Mouse (Mus musculus) kidney, postnatal 25 days (tissue): ENCODE data around the gene Cpne5.
"Not testable (repeated sequence)": the region's sequence is repeated elsewhere in the genome, so short reads cannot be mapped to it uniquely, and the experiment has no call there.

ENCODE experiments used
- DNase-seq, 2 experiments: peaks; one replicate each; pipeline ENCODE4 v3.0.0; 2021; ENCODE audit warnings: mixed read lengths in 2 of 2

Cpne5 gene

DNA sequence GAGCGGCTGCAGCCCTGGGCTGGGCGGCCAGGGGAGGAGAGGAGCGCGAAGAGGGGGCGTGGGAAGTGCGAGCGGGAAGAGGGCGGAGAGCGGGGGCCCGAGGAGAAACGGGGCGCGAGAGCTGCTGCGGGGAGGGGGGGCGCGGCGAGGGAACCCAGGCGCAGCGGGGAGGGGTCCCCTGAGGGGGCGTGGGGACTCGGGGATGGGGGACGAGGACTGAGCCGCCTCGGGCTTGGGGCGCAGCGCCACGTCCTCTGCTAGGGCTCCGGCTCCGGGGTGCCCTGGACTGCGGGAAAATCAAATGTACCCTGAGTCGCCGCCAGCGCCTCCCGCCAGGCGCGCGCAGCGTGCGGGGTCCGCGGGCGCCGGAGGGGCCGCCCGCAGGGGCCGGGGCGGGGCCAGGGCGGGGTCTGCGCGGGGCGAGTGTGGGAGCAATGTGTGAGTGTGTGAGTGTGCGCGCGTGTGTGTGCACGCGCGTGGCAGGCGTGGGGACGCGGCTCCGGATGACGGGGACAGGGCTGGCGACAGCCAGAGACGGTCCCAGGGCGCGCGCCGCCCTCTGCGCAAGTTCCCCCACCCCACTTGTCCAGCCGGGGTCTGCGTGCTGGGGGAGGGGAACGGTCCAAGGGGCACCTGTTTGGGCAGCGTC is at the start of gene Cpne5:
TSS of gene Cpne5 (minus strand) at position 396 of the 649 bp plus-strand sequence.
- DNase-seq, result no peak

GRCm38 (mm10) chr17:29282216-29282952 is 44.4 kb upstream of the Cpne5 start:
- DNase-seq, result no peak

DNA sequence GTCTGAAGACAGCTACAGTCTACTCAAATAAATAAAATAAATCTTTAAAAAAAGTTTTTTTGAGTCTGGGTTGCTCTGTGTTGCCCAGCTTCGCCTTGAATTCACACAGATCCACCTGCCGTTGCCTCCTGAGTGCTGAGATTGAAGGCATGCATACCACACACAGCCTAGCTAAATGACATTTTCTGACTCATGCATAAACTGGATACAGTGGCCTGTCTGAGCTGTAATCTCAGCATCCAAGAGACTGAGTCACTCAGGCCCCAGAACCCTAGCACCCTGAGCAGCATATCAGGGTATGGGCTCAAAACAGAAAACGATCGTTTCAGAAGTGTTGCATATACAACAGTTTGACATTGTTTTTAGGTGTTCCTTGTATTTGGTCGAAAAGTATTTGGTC is 43.6 kb upstream of the Cpne5 start:
- no peak for DNase-seq

DNA sequence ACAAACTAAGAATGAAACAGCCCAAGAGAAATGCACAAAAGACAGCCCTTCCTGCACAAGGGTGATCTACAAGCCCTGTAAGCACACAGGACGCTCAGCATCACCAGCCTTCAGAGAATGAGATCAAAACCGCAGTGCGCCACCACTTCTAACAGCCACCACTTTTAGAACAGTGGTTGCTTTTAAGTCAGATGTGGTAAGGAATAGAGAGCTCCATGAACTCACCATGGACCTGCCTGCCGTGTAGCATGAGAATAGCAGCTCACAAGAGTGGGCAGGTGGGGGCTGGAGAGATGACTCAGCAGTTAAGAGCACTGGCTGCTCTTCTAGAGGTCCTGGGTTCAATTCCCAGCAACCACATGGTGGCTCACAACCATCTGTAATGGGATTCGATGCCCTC is 42.5 kb upstream of the Cpne5 start:
- no peak for DNase-seq

- peak; percentile 89 to 95 for DNase-seq
Measured at GRCm38 (mm10) chr17:29273889-29274288, 35.9 kb upstream of the Cpne5 start.

- DNase-seq, result no peak
Measured at GRCm38 (mm10) chr17:29273156-29273555, 35.2 kb upstream of the Cpne5 start.

DNA sequence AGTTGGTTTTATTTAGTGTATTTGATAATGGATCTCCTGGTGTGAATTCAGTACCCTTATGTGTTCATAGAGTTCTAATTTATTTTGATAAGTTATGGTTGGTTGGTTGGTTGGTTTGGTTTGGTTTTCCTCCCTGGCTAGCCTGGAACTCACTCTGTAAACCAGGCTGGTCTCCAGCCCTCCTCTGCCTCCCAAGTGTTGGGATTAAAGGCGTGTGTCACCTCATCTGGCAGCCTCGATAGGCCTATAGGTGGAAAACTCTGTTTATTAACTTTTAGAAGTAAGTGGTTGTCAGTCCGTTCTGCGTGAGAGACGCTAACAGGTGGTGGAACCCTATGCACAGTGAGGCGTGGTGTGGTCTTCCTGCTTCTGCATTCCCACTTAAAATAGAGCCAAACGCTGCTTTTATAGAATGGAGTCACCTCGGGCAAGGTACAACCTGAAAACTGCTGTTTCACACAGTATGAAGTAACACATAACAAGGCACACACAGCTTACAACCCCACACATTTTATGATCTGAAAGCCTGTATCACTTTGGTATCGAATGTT is 32.3 kb upstream of the Cpne5 start:
- no peak for DNase-seq

- DNase-seq, result no peak
Measured at GRCm38 (mm10) chr17:29269349-29269706, 31.4 kb upstream of the Cpne5 start.

DNA sequence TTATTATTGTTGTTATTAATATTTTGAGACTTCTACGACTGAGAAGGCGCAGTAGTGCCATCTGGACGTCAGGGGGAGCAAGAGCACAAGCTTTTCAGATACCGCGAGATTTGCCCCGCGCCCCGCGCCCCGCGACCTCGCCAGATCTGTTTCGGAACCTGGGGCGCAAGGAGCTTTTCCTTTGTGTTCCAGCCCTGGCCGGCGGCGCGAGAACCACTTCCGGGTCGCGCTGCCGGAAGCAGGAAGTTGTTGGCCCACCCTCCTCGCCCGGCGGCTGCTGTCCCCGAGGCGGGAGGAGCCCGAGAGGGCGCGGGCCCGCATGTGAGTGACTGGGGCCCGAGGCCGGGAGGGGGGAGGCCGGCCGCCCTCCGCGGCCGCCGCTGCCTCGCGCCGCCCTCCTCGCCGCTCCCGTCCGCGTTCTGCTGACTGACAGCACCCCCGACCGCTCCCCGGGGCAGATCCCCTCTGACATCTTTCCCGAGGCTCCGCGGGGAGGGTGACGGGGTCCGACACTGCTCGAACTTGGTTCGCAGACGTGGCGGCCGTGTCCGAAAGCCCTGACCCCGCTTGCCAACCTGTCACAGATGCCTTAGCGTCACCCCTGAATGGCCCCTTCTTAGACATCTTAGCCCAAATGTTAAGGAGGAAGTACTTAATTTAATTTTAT is 30.8 kb upstream of the Cpne5 start, which contains the start of gene BC004004:
TSS of gene BC004004 (plus strand) at position 107 of the 667 bp plus-strand sequence.
- peak; percentile 96 to 98 for DNase-seq

- DNase-seq, result peak in 1 of 2 experiments; percentile 54
Measured at GRCm38 (mm10) chr17:29267931-29268681, 30.1 kb upstream of the Cpne5 start.

- DNase-seq, result not testable (repeated sequence)
Measured at GRCm38 (mm10) chr17:29267040-29267439, 29.1 kb upstream of the Cpne5 start.

DNA sequence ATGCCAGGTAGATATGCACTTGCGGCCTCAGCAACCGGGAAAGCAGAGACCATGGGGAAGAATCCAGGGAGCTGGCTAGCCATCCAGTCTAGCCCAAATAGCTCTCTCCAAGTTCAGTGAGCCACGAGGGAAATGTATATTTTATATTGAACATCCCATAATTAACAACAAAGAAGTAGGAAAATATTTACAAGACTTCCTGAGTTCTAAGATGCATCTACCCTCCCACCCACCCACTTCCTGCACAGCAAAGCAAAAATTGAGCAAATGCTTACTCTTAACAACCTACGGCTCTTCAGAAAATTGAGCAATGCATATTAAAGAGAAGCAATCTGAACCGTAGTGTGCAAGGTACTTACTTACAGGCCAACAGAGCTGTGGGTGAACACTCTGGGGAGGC is 26.8 kb upstream of the Cpne5 start:
- no peak for DNase-seq

DNA sequence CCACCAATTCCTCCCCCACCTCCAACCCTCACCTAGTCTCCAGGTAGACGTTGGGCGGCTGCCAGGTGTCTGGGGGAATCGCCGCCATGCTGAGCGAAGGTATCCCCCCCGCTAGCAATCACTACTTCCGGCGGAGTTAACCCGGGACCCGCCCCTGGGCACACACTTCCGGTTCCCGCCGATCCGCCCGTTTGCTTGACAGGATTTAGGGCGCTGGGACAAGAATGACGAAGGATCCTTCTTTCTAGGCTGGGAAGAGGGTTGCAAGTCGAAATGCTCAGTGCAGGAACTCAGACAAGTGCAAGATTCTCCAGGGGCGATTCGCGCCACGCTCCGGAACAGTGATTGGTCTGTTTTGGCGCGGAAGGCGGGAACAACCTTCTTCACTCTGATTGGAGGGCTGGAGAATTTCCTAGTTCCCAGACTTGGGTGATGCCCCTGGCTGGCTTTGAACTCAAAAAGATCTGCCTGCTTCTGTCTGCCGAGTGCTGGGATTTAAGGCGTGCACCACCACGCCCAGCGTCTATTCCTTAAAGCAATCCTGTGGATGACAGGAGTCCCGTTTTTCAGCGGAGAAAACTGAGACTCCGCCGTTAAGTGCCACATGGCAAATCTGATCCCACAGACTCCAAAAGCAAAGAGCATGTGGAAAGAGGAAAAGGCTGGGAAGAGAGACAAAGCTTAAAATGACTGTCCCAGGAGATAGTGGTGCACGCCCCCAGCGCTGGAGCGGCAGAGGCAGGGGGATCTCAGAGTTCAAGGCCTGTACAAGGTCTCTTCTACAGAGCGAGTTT is 26.1 kb upstream of the Cpne5 start, which contains the start of gene Ppil1:
TSS of gene Ppil1 (minus strand) at position 347 of the 794 bp plus-strand sequence.
- DNase-seq, result peak; percentile 83 to 90

DNA sequence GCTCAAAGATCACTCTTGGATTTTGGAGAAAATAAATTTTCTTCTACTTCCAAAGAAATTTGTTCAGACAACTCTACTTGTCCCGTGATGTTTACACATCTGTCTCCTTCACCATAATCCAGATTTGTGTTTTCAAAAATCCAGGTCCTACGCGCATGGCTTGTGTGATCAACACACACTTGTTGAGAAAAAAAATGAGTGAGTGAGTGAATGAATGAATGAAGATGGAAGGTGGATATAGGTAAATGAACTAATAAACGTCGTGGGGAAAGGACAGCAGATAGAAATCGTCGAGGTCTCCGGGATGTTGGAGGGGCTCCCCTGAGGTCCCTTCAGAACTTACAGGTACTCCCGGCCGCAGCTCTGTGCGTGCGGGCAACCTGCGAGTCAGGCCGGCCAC is 25.4 kb upstream of the Cpne5 start:
- DNase-seq, result no peak

DNA sequence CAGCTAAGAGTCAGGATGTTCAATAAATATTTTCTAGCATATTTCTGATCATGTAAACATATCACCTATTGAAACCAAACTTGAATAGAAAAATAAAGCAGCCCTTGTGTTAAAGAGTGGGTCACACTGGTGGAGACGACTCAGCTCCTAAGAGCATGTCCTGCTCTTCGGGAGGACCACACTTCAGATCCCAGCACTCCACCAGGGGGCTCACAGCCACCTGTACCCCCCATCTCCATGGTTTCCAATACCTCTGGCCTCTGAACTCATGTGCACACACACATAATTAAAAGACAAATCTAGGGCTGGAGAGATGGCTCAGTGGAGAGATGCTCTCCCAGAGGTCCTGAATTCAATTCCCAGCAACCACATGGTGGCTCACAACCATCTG is 24.3 kb upstream of the Cpne5 start:
- no peak for DNase-seq

GRCm38 (mm10) chr17:29261603-29262258 is 23.8 kb upstream of the Cpne5 start:
- no peak for DNase-seq

- DNase-seq, result no peak
Measured at GRCm38 (mm10) chr17:29260501-29260900, 22.5 kb upstream of the Cpne5 start.

GRCm38 (mm10) chr17:29259489-29259888 is 21.5 kb upstream of the Cpne5 start:
- peak; percentile 85 to 89 for DNase-seq

DNA sequence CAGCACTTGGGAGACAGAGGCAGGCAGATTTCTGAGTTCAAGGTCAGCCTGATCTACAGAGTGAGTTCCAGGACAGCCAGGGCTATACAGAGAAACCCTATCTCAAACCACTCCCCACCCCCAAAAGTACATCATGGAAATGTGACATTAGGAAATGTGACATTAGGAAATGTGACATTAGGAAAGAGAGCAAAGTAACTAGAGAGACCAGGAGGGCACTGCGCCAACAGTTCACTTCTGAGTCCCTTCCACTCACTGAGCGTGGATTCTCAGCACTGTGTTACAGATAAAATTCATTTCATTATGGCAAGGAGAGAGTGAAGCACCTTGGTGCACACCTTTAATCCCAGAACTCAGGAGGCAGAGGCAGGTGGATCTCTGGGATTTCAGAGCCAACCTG is 21.0 kb upstream of the Cpne5 start:
- DNase-seq, result peak in 1 of 2 experiments; percentile 41

DNA sequence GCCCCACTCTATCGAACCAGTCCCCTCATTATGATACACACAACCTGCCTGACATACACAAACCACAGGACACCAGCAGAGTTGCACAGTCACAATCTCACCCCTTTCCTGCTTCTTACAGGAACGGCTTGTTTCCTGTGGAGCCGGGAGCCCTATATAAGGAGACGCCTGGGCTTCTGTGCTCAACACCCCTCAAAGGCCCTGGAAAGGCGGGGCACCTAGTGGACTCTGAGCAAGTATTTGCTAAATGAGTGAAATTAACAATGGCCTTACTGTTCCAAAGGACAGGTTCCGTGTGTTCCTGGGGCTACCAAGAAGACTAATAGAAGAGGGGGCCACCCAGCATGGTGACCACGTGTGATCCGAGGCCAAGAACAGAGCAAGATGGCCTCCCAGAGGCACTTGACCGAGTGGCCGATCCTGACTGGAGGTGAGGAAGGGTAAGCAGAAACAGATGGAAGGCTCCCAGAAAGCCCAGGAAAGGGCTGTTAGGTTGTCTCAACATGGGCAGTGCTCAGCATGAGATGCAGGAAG is 20.1 kb upstream of the Cpne5 start:
- DNase-seq, result no peak

GRCm38 (mm10) chr17:29257001-29257511 is 19.1 kb upstream of the Cpne5 start:
- DNase-seq, result peak in 1 of 2 experiments; percentile 75
